Mouse (Mus musculus): ENCODE data around the gene Ide. TPM values are rescaled to one million over a fixed set of nuclear protein-coding genes. Genes with fewer than 3 reads are reported as not detected.

Gene Ide
- total and polyA plus RNA-seq, 2 experiments from 2014 or later, result 60.8 to 72.6 TPM

- H3K9ac ChIP-seq (replicated peaks; ENCODE audit: low read depth, low read length), result no peak overlapping the region
- no peaks in the 10 kb centered on the region for H3K4me1 ChIP-seq (ENCODE audit: control insufficient read depth, insufficient read depth)
- DNase-seq (ENCODE audit: low spot score), result no peak
- 85% methylated on average over 9 of the region's 9 CpGs for WGBS
- no peak for ATAC-seq (ENCODE audit: insufficient read depth, low read depth)
- H3K4me2 ChIP-seq (ENCODE audit: low read depth, low read length), result no peak overlapping the region
- no peak for TF ChIP-seq CTCF (IDR thresholded peaks at IDR 0.05; ENCODE audit: low read depth)
- no peak for TF ChIP-seq EP300 (IDR thresholded peaks at IDR 0.05; ENCODE audit: low read depth)
- H3K9me3 ChIP-seq (replicated peaks; ENCODE audit: control insufficient read depth, low read length), result no peaks in the 10 kb centered on the region
- no peak overlapping the region for H3K27ac ChIP-seq (ENCODE audit: low read depth)
- no peak overlapping the region for H3K4me3 ChIP-seq (ENCODE audit: low read depth, low read length)
- no peaks in the 10 kb centered on the region for H3K36me3 ChIP-seq (replicated peaks; ENCODE audit: control insufficient read depth, insufficient read depth, low read length)
- H3K27me3 ChIP-seq (ENCODE audit: control insufficient read depth, insufficient read depth, low read length), result no peaks in the 10 kb centered on the region
These were observed 82.3 kb downstream of the Ide start for GRCm38 (mm10) chr19:37255321-37255720.

- Histone ChIP-seq H3K9me3 (replicated peaks; ENCODE audit: control insufficient read depth, low read length) (no peaks in the 10 kb centered on the region), H3K27ac (ENCODE audit: low read depth) (no peak overlapping the region), H3K36me3 (replicated peaks; ENCODE audit: control insufficient read depth, insufficient read depth, low read length) (no peaks in the 10 kb centered on the region), H3K27me3 (ENCODE audit: control insufficient read depth, insufficient read depth, low read length) (no peaks in the 10 kb centered on the region), H3K4me3 (ENCODE audit: low read depth, low read length) (no peak overlapping the region), H3K9ac (replicated peaks; ENCODE audit: low read depth, low read length) (no peak overlapping the region), H3K4me2 (ENCODE audit: low read depth, low read length) (no peak overlapping the region), H3K4me1 (ENCODE audit: control insufficient read depth, insufficient read depth) (no peaks in the 10 kb centered on the region)
- 60% methylated on average over 6 of the region's 6 CpGs for WGBS
- TF ChIP-seq CTCF (IDR thresholded peaks at IDR 0.05; ENCODE audit: low read depth) (no peak), EP300 (IDR thresholded peaks at IDR 0.05; ENCODE audit: low read depth) (no peak)
- DNase-seq (ENCODE audit: low spot score) (no peak), ATAC-seq (ENCODE audit: insufficient read depth, low read depth) (no peak)
These were observed 85.5 kb downstream of the Ide start for GRCm38 (mm10) chr19:37252104-37252503.

GRCm38 (mm10) chr19:37248199-37248598 lies 89.5 kb downstream of the Ide start:
- Histone ChIP-seq H3K27ac (ENCODE audit: low read depth) (no peak overlapping the region), H3K4me1 (ENCODE audit: control insufficient read depth, insufficient read depth) (no peaks in the 10 kb centered on the region), H3K4me3 (ENCODE audit: low read depth, low read length) (no peak overlapping the region), H3K9ac (replicated peaks; ENCODE audit: low read depth, low read length) (no peak overlapping the region), H3K4me2 (ENCODE audit: low read depth, low read length) (no peak overlapping the region), H3K27me3 (ENCODE audit: control insufficient read depth, insufficient read depth, low read length) (no peaks in the 10 kb centered on the region), H3K9me3 (replicated peaks; ENCODE audit: control insufficient read depth, low read length) (0 out of 2 replicates have a peak, but pooled peaks cover 3% of the 10 kb centered on the region), H3K36me3 (replicated peaks; ENCODE audit: control insufficient read depth, insufficient read depth, low read length) (no peaks in the 10 kb centered on the region)
- ATAC-seq (ENCODE audit: insufficient read depth, low read depth), result no peak
- DNase-seq (ENCODE audit: low spot score), result no peak
- TF ChIP-seq CTCF (IDR thresholded peaks at IDR 0.05; ENCODE audit: low read depth), result no peak
- no peak for TF ChIP-seq EP300 (IDR thresholded peaks at IDR 0.05; ENCODE audit: low read depth)
- 70% methylated on average over 3 of the region's 3 CpGs for WGBS

GRCm38 (mm10) chr19:37246859-37247258 lies 90.8 kb downstream of the Ide start:
- no peaks in the 10 kb centered on the region for H3K27me3 ChIP-seq (ENCODE audit: control insufficient read depth, insufficient read depth, low read length)
- TF ChIP-seq CTCF (IDR thresholded peaks at IDR 0.05; ENCODE audit: low read depth) (no peak), EP300 (IDR thresholded peaks at IDR 0.05; ENCODE audit: low read depth) (no peak)
- no peak for ATAC-seq (ENCODE audit: insufficient read depth, low read depth)
- no peak for DNase-seq (ENCODE audit: low spot score)
- no peaks in the 10 kb centered on the region for H3K36me3 ChIP-seq (replicated peaks; ENCODE audit: control insufficient read depth, insufficient read depth, low read length)
- H3K9ac ChIP-seq (replicated peaks; ENCODE audit: low read depth, low read length), result no peak overlapping the region
- H3K9me3 ChIP-seq (replicated peaks; ENCODE audit: control insufficient read depth, low read length), result 0 out of 2 replicates have a peak, but pooled peaks cover 3% of the 10 kb centered on the region
- 38% methylated on average over 3 of the region's 3 CpGs for WGBS
- H3K4me3 ChIP-seq (ENCODE audit: low read depth, low read length), result no peak overlapping the region
- no peak overlapping the region for H3K4me2 ChIP-seq (ENCODE audit: low read depth, low read length)
- H3K27ac ChIP-seq (ENCODE audit: low read depth), result no peak overlapping the region
- H3K4me1 ChIP-seq (ENCODE audit: control insufficient read depth, insufficient read depth), result no peaks in the 10 kb centered on the region

GRCm38 (mm10) chr19:37242707-37243106 lies 94.9 kb downstream of the Ide start:
- H3K4me2 ChIP-seq (ENCODE audit: low read depth, low read length), result no peak overlapping the region
- no peak overlapping the region for H3K27ac ChIP-seq (ENCODE audit: low read depth)
- no peak overlapping the region for H3K4me3 ChIP-seq (ENCODE audit: low read depth, low read length)
- no peak for ATAC-seq (ENCODE audit: insufficient read depth, low read depth)
- H3K36me3 ChIP-seq (replicated peaks; ENCODE audit: control insufficient read depth, insufficient read depth, low read length), result no peaks in the 10 kb centered on the region
- TF ChIP-seq CTCF (IDR thresholded peaks at IDR 0.05; ENCODE audit: low read depth), result no peak
- TF ChIP-seq EP300 (IDR thresholded peaks at IDR 0.05; ENCODE audit: low read depth), result no peak
- 0 out of 2 replicates have a peak, but pooled peaks cover 3% of the 10 kb centered on the region for H3K9me3 ChIP-seq (replicated peaks; ENCODE audit: control insufficient read depth, low read length)
- WGBS, result 47% methylated on average over 2 of the region's 2 CpGs
- H3K9ac ChIP-seq (replicated peaks; ENCODE audit: low read depth, low read length), result no peak overlapping the region
- no peaks in the 10 kb centered on the region for H3K4me1 ChIP-seq (ENCODE audit: control insufficient read depth, insufficient read depth)
- no peaks in the 10 kb centered on the region for H3K27me3 ChIP-seq (ENCODE audit: control insufficient read depth, insufficient read depth, low read length)
- DNase-seq (ENCODE audit: low spot score), result no peak

GRCm38 (mm10) chr19:37241201-37241600 lies 96.5 kb downstream of the Ide start:
- Histone ChIP-seq H3K27me3 (ENCODE audit: control insufficient read depth, insufficient read depth, low read length) (peaks cover 7% of the 10 kb centered on the region), H3K27ac (ENCODE audit: low read depth) (no peak overlapping the region), H3K4me3 (ENCODE audit: low read depth, low read length) (no peak overlapping the region), H3K4me2 (ENCODE audit: low read depth, low read length) (no peak overlapping the region), H3K4me1 (ENCODE audit: control insufficient read depth, insufficient read depth) (no peaks in the 10 kb centered on the region), H3K9me3 (replicated peaks; ENCODE audit: control insufficient read depth, low read length) (0 out of 2 replicates have a peak, but pooled peaks cover 3% of the 10 kb centered on the region), H3K36me3 (replicated peaks; ENCODE audit: control insufficient read depth, insufficient read depth, low read length) (no peaks in the 10 kb centered on the region), H3K9ac (replicated peaks; ENCODE audit: low read depth, low read length) (no peak overlapping the region)
- no peak for DNase-seq (ENCODE audit: low spot score)
- TF ChIP-seq EP300 (IDR thresholded peaks at IDR 0.05; ENCODE audit: low read depth), result no peak
- TF ChIP-seq CTCF (IDR thresholded peaks at IDR 0.05; ENCODE audit: low read depth), result no peak
- 68% methylated on average over 5 of the region's 5 CpGs for WGBS
- no peak for ATAC-seq (ENCODE audit: insufficient read depth, low read depth)
